Mouse (Mus musculus) retina, postnatal 1 day (tissue): ENCODE results near the gene Amigo1.
A peak's percentile ranks its signal among the peaks of the same experiment; 100 is the strongest.

Source experiments
- DNase-seq: peaks from one replicate; pipeline ENCODE4 v3.0.0-alpha.2; 2012

The Amigo1 gene

DNA sequence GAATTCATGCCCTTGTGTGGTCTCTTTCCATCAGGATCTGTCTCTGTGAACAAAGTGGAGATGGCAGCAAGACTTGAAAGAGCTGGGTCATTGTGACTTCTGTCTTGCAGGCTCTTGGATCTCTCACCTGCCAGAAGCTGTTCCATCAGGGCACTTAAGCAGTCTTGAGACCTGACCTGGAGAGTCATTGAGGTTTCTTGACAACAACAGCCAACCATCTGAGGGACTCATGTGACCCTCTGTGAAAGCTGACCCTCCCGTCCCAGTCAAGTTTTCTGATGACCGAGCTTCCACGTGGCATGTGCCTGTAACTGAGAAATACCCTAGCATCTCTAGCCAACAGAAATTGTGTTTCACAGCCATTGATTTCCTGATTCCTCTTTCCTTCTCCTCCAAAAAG lies 1.4 kb upstream of the Amigo1 start:
- DNase-seq = no peak

DNA sequence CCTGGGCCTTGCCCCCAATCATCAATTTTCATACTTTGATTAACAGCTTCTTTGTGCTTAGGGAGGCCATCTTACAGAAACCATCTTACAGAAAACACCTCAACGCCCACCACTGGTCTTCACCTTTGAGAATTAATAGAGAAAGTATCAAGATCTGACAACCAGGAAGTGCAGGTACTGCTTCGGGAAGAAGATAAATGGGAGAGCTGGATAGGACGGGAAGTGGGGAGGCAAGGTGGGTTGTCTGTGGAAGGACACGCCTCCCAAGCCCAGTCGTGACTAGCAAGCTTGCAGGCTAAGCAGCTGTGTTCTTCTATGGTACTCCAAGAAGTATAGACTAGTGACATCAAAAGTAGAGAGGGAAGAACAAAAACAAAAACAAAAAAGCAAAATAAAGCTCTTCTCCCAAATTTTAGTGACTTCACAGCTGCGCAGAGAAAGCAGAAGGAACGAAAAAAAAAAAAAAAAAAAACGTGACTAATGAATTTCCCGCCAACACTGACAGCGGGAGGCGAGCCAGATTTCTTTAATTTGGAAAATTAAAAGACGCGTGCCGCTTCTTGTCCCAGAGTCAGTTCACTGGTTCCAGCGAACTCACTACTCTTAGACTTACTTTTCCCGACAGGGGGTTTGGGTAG lies 556 bp upstream of the Amigo1 start:
- DNase-seq = no peak

DNA sequence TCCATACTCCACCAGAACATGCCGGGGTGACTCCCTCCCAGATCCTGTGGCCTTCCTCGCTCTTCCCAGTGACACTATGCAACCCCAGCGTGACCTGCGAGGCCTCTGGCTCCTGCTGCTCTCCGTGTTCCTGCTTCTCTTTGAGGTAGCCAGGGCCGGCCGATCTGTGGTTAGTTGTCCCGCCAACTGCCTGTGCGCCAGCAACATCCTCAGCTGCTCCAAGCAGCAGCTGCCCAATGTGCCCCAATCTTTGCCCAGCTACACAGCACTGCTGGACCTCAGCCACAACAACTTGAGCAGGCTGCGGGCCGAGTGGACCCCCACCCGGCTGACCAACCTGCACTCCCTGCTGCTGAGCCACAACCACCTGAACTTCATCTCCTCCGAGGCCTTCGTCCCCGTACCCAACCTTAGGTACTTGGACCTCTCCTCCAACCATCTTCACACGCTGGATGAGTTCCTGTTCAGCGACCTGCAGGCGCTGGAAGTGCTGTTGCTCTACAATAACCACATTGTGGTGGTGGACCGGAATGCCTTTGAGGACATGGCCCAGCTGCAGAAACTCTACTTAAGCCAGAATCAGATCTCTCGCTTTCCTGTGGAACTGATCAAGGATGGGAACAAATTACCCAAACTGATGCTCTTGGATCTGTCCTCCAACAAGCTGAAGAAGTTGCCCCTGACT lies 1.1 kb downstream of the Amigo1 start:
- DNase-seq = no peak

DNA sequence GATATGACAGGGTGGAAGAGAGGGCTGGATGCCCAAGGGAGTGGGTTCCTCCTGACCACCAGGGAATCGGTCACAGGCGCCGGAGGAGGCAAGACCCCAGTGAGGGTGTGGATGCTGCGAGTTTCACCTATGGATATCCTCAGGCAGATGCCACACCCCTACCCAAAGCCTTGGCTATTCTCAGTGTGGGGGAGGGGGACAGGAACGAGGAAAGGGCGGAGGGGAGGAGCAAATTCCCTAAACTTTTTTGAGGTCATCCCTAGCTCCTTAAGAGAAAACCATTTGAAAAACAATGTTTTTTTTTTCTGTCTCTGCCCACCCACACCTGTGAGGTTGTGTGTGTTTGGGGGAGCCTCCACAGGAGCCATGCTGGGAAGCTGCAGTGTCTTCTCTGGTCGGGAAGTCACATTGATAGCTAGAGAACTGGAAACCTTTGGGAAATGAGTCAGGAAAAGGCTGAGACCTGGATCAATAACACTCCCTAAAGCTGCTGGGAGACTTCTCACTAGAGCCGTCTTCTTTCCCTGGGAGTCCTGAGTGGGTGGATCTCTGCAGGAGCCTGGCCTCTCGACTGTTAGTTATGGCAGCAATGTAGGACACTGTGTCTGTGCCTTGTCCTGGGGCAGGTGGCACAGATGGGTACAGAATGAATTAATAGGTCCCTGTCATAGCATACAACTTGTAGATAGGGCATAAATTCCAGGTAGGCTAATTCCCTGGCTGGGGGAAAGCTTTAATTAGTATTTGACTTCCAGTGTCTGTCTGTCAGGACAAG lies 2.8 kb downstream of the Amigo1 start:
- no peak for DNase-seq

DNA sequence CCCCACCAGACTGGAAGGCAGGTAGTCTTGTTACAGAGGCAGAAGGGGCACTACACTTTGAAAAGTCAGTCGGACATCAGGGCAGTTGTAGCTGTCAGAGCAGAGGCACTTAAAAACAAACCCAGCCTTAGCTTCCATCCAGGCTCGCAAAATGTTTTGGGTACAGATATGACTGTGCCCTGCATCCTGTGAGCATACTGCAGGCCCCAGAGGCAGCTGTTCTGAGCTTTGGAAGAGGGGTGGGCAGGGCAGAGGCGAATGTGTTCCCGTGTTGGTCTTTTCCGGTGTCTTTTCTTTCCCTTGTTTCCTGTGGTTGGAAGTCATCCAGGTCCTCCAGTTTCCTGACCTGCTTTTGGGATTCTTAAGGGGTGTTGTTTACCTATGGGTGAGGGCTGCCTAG lies 3.8 kb downstream of the Amigo1 start:
- DNase-seq = no peak

DNA sequence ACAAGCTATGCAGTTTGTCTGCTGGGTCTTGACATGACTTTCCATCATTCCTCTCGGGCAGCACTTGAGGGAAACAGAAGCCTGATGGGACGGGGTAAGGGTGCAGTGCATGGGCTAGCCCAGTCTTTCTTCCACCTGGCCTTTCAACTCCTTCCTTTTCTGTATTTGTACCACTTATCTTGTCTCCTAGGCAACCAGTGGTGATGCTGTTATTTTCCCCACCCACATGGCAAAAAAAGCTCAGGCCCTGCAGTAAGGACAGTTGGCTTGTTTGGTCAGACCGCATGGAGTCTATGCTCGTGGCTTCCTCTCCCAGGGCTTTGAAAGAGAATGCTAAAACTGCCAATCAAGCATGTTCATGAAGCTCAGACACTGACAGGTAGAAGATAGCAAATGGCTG lies 7.6 kb downstream of the Amigo1 start:
- no peak for DNase-seq

DNA sequence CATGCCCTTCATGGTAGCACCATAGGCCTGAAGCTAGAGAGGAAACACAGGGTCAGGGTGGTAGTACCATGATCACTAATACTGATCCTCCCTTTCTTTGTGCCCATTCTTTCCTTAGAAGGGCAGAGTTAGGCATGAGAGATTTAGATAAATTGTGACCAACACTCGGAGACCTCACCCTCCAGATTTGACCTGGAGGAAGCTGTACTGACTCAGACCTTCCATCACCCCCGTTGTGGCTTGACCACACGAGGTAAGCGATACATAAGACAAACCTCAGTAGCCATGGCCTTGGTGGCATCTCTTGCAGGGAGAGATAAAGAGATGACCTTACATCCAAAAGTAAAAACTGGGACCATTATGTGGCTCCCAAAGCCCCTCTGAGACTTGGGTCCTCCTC lies 9.2 kb downstream of the Amigo1 start:
- DNase-seq = no peak

DNA sequence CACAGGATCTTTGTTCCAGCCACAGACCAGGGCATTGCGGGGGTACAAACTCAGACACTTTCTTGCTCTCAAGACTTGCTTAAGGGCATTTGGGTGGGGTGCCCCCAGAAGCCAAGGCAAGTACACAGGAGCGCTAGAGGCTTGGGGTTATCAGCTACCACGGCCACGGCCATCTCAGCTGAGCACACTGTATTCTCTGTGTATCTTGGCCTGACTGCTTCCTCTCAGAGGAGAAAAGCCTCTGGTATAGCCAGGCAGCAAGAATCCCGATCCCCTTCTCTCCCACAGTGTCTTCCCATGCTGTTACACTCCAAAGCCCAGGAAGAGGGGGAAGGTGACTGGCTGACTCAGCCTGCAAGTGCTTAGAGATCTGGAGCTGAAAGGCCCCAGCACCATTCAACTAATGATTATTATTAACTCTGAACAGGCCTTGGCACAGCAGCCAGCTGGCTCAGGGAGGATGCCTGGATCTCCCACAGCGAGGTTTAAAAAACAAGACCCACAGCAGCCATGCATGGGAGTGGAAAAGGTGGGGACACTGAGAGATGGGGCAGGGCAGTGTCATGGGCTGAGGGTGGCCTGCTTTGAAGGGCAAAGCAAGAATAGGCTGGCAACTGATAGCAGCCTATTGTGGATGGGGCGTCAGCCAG lies 9.9 kb downstream of the Amigo1 start:
- DNase-seq = no peak

DNA sequence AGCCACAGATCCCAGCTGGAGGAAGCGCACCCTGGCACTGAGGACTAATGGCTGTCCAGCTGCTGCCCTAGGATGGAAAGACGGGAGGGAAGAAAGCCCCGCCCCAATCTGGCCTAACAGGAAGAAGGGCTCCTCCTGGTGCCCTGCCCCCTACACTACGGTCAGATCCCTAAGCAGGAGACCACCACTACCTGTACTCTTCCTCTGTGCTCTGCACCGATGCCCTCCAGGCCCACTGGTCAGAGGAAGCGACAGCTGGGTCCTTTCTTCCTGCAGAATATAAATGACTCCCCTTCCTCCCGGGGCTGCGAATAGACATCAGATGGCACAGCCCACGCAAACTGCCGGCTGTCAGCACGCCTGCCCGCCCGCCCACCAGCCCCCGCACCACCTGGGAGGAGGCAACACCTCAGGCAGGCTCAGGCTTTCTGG lies 10.9 kb downstream of the Amigo1 start:
- DNase-seq = peak; percentile 77

DNA sequence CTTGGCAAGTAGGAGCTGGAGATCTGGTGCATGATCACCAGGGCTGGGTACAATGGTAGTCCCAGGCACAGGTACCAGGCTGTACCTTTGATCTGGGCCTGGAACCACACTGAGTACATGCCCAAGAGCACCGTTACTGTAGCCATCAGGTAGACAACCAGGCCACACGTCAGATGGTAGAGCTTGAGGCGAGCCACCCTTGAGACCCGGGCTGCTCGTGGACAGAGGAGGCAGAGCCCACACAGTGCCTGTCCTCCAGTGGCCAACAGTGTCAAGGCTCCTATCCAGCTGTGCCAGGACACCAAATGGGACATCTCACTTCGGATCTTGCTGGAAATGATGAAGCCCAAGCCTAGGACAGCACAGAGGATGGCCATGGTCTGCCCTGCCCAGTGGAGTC lies 13.1 kb downstream of the Amigo1 start:
- DNase-seq = no peak

DNA sequence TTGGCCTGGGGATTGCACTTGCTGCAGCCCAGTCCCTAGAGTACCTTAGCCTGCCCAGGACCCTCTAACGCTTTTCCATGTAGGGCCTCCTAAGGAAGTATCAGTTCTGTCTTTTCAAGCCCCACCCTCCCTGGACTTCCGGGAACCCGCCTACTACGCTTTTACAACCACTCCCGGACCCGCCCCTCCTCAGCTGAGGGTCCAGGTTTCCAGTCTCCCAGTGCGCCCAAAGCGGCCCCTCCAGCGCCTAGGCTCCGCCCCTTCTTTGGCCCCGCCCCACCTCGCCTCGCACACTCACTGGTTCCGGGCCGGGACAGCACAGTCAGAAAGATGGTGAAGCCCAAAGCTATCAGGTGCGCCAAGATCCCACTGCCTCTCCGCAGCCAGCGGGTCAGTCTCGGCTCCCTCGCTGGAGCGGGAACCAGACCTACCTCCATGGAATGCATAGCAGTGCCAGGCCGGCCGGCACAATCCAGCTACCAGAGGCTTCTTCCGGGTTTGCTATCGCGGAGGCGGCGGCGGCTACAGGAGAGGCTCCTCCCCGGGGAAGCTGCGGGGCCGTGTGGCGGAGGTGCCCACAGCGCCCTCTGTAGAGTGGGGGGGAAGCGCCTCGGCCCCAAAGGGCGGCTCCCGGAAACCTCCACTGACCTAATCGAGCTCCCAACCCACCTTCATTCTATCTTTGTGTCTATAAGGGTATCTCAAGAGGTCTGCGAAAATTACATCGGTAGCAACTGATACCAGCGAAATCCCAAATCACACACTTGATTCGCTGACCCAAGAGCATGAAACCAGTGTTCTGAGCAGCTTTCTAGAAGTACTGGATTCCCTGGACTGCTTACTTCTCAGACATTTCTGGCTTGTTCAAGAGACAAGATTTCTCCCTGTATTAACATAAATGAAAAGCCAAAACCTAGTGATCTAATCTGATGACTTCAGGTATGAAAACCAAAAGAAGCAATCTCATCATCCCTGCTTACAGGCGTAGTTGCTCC lies 14.5 kb downstream of the Amigo1 start, which contains the start of gene Cyb561d1:
TSS of gene Cyb561d1 (minus strand) at position 884 of the 995 bp plus-strand sequence.
- peak; percentile 94 for DNase-seq

DNA sequence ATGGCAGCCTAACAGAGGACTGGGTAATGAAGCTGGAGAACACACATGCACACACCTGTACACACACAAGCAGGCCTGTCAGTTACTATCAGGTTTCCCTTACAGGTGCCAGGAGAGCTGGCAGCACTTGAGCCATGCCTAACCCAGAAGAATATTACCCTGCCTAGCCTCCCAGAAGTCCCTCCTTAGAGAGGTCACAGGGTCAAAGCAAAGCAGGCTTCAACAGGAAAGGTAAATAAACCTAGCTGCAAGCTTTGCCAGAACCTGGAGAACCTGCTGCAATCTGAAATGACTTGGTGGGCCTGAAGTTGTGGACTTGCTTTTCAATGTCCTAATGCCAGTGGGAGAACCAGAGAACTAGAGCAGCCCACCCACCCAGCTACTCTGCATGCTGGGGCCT lies 16.4 kb downstream of the Amigo1 start:
- DNase-seq = no peak

DNA sequence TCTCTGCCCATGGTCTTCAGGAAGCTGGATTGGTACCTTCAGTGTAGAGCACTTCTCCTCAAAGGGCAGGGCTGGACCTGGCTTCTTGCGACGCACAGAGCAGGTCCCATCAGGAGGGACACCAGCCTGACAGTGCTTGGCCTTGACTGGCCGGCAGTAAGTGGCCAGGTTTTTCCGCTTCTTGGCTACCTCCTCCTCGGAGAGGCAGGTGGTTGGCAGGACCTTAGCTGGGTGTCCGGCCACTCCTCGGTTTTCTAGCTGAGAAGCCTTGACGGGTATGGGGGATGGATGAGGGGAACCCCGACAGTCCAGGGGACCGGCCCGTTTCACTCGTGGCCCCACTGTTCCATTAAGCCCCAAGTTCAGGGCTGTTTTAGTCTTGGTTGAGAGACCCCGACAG lies 17.1 kb downstream of the Amigo1 start:
- DNase-seq = no peak

DNA sequence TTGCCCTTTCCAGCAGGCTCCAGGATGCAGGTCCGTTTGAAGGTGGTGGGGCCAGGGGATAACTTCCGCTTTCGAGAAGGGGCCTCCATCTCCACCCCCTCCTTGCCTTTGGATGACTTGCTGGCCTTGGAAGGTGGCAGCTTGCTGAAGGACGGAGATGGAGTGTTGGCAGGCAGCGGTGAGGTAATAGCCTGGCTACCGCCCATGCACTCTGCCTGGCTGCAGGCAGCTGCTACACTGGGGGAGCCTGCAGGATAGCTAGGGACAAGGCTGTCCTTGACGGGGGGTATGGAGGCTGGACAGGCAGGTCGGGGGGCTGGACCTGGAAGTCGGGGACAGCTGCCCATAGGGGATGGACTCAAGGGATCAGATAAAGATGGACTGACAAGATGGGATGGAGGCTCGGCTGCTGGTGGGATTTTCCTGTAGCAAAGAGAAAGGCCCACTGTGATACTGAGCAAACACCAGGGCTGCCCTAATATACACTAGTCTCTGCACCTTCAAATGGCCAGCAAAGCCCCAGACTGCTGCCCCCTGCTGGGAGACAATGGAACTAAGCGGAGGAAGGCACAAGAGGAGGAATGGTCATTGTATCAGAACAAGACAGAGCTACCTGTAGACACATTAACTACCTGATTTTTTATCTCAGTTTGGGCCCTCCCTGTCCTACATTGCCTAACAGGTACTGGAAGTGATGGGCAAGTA lies 17.6 kb downstream of the Amigo1 start:
- DNase-seq = peak; percentile 81

DNA sequence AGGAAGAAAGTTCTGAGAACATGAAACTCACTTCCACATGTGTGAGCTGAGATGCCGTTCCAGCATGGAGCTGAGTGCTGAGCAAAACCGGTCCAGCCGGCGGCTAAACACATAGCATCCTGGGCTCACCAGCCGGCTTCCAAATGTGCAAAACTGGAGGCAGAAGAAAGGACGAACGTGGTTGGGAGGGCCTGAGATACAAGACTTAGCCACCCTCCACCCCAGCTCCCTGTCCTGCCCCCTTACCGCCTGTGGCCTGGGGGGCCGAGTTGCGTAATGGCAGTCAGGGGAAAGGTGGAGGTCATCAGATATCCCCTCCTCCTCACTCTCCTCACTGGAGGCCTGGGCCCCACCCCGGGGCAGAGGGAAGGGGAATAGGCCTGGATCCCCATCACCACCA lies 18.3 kb downstream of the Amigo1 start:
- no peak for DNase-seq

DNA sequence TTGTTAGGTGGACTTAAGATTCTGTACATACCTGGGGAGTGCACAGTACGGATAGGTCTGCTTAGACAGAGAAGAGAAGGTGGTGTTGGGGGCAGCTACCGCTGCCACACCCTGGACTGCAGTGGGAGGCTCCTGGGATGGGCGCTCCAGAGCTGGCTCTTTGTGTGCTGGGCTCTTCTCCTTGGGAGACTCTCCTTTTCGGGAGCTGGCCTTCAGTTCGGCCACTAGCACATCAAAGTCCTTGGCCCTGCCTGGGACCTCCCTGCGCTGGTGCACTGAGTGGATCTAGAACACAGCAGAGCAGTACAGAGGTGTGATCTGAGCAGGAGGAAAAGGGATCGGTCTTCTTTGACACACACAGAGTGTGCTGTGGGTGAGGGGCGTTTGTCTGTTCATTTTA lies 19.5 kb downstream of the Amigo1 start:
- no peak for DNase-seq

DNA sequence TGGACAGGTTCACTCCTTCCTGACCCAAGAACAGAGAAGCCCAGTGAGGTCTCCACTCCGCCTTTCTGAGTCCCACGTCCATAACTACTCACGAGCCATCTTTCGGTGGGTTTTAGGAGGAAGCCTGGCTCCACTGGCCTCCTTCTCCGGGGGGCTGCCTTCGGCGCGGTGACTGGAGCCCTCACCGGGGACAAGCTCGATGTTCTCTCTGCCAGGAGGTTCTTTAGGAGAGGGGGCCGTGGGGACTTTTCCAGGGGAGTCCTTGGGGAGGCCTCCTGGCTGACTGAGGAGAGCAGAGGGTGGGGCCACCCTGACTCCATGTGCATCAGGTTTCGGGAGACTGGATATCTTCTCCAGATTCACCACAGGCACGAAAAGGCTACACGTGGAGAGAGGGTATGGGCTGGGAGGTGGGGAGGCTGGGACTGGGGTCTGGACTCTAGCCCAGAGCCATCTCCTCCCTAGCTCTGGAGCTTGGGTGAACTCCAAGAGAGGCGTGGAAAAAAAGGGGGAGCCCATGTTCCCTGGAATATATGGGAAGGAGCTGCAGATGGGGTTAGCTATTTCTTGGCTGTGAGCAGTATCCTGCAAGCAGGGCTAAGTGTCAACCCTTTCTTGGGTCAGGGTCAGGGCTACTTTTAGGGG lies 20.7 kb downstream of the Amigo1 start:
- no peak for DNase-seq

DNA sequence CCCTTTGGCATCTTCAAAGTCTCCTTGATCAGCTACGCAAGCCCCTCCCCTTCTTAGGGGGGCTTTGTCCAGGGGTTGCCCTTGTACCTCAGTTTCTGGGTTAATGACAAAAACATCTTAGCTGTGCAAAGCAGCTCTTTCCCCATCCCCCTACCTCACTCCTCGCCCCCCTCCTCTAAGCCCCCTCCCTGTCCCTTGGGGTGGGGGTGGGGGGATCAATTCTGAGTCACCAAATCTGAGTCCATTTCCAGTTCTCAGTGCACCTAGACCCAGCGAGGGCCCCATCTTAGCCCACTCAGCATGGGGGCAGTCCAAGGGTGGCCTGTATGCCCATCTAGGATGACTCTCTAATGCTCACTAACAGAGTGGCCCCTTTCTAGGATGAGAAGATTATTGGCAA lies 22.9 kb downstream of the Amigo1 start:
- DNase-seq = no peak

DNA sequence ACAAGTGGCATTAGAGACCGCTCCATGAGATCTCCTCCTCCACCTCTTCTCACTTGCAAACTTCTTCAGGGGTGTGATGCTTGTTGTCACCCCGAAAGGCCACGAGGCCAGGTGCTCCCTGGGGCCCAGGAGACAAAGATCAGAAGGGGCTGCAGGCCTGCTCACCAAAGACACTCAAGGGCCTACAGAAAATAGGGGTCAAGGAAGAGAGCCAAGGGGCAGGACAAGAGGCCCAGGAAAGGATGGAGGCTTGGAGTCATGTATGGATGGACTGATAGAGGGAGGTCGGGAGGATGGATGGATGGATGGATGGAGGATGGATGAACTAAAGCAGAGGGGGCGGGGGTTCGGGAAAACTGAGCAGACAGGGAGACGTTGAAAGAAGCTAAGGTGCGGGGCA lies 23.4 kb downstream of the Amigo1 start:
- no peak for DNase-seq

DNA sequence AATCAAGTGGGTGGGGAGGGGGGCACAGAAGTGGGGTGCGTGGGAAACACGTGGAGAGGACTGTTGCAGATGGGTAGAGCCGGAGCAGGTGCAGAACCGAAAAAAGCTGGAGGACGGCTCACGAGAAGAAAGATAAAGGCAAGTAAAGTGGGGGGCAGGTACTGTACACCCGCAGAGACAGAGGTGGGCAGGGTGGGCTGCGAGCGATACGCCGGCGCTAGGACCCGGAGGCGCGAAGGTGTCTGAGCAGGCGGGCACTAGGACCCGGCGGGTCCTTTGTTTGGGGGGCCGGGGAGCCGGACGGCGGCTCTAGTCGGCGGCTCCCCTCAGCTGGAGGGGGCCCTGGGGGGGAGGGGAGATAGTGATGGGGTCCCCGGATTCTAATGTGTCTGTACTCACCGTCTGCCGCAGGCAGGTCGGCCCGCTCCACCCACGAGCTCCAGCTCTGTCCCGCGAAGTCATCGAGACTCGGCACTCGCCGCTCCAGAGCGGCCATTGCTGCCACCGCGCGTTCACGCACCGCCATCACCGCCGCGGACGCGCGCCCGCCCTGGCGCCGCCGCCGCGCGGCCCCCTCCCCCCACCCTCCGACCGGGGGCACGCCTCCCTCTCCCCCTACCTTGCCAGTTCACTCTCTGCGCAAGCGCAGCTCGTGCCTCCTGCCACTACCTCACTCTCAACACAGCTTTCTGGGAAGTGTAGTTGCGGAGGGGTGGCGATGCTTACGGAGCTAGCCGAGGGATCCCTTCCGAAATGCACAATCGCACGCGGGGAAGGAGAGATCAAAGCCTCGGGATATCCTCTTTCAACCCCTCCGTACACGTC lies 24.0 kb downstream of the Amigo1 start:
- peak; percentile 99 for DNase-seq
